Mouse (Mus musculus) MEL (cell line): ENCODE results near the gene Gm20481. TPM values are rescaled to one million over a fixed set of nuclear protein-coding genes. Genes with fewer than 3 reads are reported as not detected.

Experiments
- DNase-seq: peaks from one replicate; pipeline ENCODE4 v3.0.0; 2011; ENCODE audit warnings: low read depth, low spot score
- H3K27ac ChIP-seq: 2 replicates; pipeline ENCODE4 v1.5.1; 2012; ENCODE audit warnings: low read depth, mild to moderate bottlenecking, control low read depth, low read length, moderate library complexity; ENCODE audit not compliant: control insufficient read depth
- H3K27me3 ChIP-seq, 2 experiments: fragments of 150-350 bp in 1 of 2; sonication (generic) in 1 of 2; 2 replicates each; pipeline ENCODE4 v1.6.1; 2012; ENCODE audit warnings: low read length in 2 of 2, mild to moderate bottlenecking in 2 of 2, improper control_type of control experiment in 1 of 2, moderate library complexity in 1 of 2; ENCODE audit not compliant: insufficient read depth in 2 of 2, control insufficient read depth in 1 of 2
- H3K36me3 ChIP-seq, 2 experiments: 2 replicates each; pipeline ENCODE4 v1.6.1; 2012 to 2014; ENCODE audit warnings: low read length in 2 of 2, improper control_type of control experiment in 1 of 2, inconsistent platforms in 1 of 2, mild to moderate bottlenecking in 1 of 2; ENCODE audit not compliant: insufficient read depth in 2 of 2, control insufficient read depth in 1 of 2
- H3K4me1 ChIP-seq, 2 experiments: fragments of 150-350 bp in 1 of 2; sonication (generic) in 1 of 2; 2 replicates each; pipeline ENCODE4 v1.6.1; 2012; ENCODE audit warnings: low read length in 2 of 2, improper control_type of control experiment in 1 of 2, mild to moderate bottlenecking in 1 of 2; ENCODE audit not compliant: insufficient read depth in 2 of 2, control insufficient read depth in 1 of 2
- H3K4me3 ChIP-seq, 2 experiments: fragments of 150-350 bp in 1 of 2; sonication (generic) in 1 of 2; 2 replicates each; pipeline ENCODE4 v1.5.1; 2012; ENCODE audit warnings: low read depth in 2 of 2, low read length in 2 of 2, mild to moderate bottlenecking in 2 of 2, moderate library complexity in 2 of 2, control low read depth in 1 of 2, improper control_type of control experiment in 1 of 2; ENCODE audit not compliant: control insufficient read depth in 1 of 2, insufficient read depth in 1 of 2
- H3K79me2 ChIP-seq: 2 replicates; pipeline ENCODE4 v1.6.1; 2012; ENCODE audit warnings: mild to moderate bottlenecking, low read length, moderate library complexity; ENCODE audit not compliant: control insufficient read depth, poor library complexity, insufficient read depth
- H3K9ac ChIP-seq: 2 replicates; pipeline ENCODE4 v1.6.1; 2012; ENCODE audit warnings: low read depth, mild to moderate bottlenecking, control low read depth, low read length, moderate library complexity; ENCODE audit not compliant: control insufficient read depth, poor library complexity, severe bottlenecking
- H3K9me3 ChIP-seq: fragments of 150-350 bp; sonication (generic); replicated peaks from 2 replicates; pipeline ENCODE4 v1.6.1; 2012; ENCODE audit warnings: mild to moderate bottlenecking, low read length, improper control_type of control experiment, moderate library complexity; ENCODE audit not compliant: insufficient read depth
- BHLHE40 ChIP-seq: IDR thresholded peaks from 2 replicates; pipeline ENCODE4 v1.6.1; 2012; ENCODE audit warnings: low read depth, mild to moderate bottlenecking, inconsistent platforms, low read length, improper control_type of control experiment, borderline replicate concordance
- CHD2 ChIP-seq: IDR thresholded peaks from 2 replicates; pipeline ENCODE4 v1.6.1; 2011; ENCODE audit warnings: low read length, improper control_type of control experiment
- ELF1 ChIP-seq: IDR thresholded peaks from 2 replicates; pipeline ENCODE4 v1.6.1; 2014; ENCODE audit warnings: low read depth, mild to moderate bottlenecking, inconsistent platforms, low read length, improper control_type of control experiment, moderate library complexity
- ETS1 ChIP-seq: IDR thresholded peaks from 2 replicates; pipeline ENCODE4 v1.6.1; 2012; ENCODE audit warnings: low read depth, mild to moderate bottlenecking, inconsistent platforms, low read length, improper control_type of control experiment, moderate library complexity
- GATA1 ChIP-seq: IDR thresholded peaks from 2 replicates; pipeline ENCODE4 v1.6.1; 2011; ENCODE audit warnings: low read depth, low read length, improper control_type of control experiment
- HCFC1 ChIP-seq: IDR thresholded peaks from 2 replicates; pipeline ENCODE4 v1.6.1; 2012; ENCODE audit warnings: low read depth, mild to moderate bottlenecking, inconsistent platforms, low read length, improper control_type of control experiment, moderate library complexity
- MAX ChIP-seq: IDR thresholded peaks from 2 replicates; pipeline ENCODE4 v1.6.1; 2011; ENCODE audit warnings: low read length, improper control_type of control experiment
- MAZ ChIP-seq: IDR thresholded peaks from 2 replicates; pipeline ENCODE4 v1.6.1; 2012; ENCODE audit warnings: low read depth, mild to moderate bottlenecking, inconsistent platforms, low read length, improper control_type of control experiment
- MEF2A ChIP-seq: IDR thresholded peaks from 2 replicates; pipeline ENCODE4 v1.6.1; 2014; ENCODE audit warnings: low read depth, mild to moderate bottlenecking, inconsistent platforms, low read length, improper control_type of control experiment; ENCODE audit not compliant: poor library complexity, insufficient replicate concordance, severe bottlenecking; ENCODE audit errors: extremely low read depth
- MYC ChIP-seq: IDR thresholded peaks from 2 replicates; pipeline ENCODE4 v1.6.1; 2011; ENCODE audit warnings: low read depth, mild to moderate bottlenecking, low read length, improper control_type of control experiment, moderate library complexity
- NRF1 ChIP-seq: IDR thresholded peaks from 2 replicates; pipeline ENCODE4 v1.6.1; 2014; ENCODE audit warnings: low read depth, mild to moderate bottlenecking, inconsistent platforms, low read length, improper control_type of control experiment, moderate library complexity; ENCODE audit not compliant: poor library complexity, insufficient read depth, severe bottlenecking
- SIN3A ChIP-seq: IDR thresholded peaks from 2 replicates; pipeline ENCODE4 v1.6.1; 2012; ENCODE audit warnings: low read length, improper control_type of control experiment, inconsistent platforms
- TCF12 ChIP-seq: IDR thresholded peaks from 2 replicates; pipeline ENCODE4 v1.6.1; 2014; ENCODE audit warnings: low read depth, mild to moderate bottlenecking, inconsistent platforms, low read length, improper control_type of control experiment, moderate library complexity
- UBTF ChIP-seq: IDR thresholded peaks from 2 replicates; pipeline ENCODE4 v1.6.1; 2012; ENCODE audit warnings: low read depth, mild to moderate bottlenecking, inconsistent platforms, low read length, improper control_type of control experiment, moderate library complexity, borderline replicate concordance; ENCODE audit not compliant: insufficient read depth
- USF1 ChIP-seq: IDR thresholded peaks from 2 replicates; pipeline ENCODE4 v1.6.1; 2014; ENCODE audit warnings: low read depth, mild to moderate bottlenecking, inconsistent platforms, low read length, improper control_type of control experiment, moderate library complexity
- ZMIZ1 ChIP-seq: IDR thresholded peaks from 2 replicates; pipeline ENCODE4 v1.6.1; 2012; ENCODE audit warnings: low read depth, mild to moderate bottlenecking, inconsistent platforms, low read length, improper control_type of control experiment, moderate library complexity
- ZNF384 ChIP-seq: IDR thresholded peaks from 2 replicates; pipeline ENCODE4 v1.6.1; 2012; ENCODE audit warnings: low read depth, mild to moderate bottlenecking, inconsistent platforms, low read length, improper control_type of control experiment
- polyA plus RNA-seq, 2 experiments: library from polyadenylated mRNA; stranded (reverse) in 1 of 2; unstranded in 1 of 2; fragments of >175 nt in 1 of 2; fragments of >200 nt in 1 of 2; gene quantifications; 2 replicates each; pipeline versions ENCODE4 v1.2.1 to v1.2.4; 2012; ENCODE audit warnings: low replicate concordance in 2 of 2, low read depth in 1 of 2; ENCODE audit not compliant: insufficient read length in 2 of 2, insufficient read depth in 1 of 2, missing spikeins in 1 of 2
- total RNA-seq: library from RNA; depleted of rRNA; stranded (reverse); fragments of 300-350 nt; gene quantifications from 2 replicates; pipeline ENCODE4 v1.2.3, GENCODE M21; 2012

Gene Gm20481
- total and polyA plus RNA-seq, 3 experiments, result not detected

DNA sequence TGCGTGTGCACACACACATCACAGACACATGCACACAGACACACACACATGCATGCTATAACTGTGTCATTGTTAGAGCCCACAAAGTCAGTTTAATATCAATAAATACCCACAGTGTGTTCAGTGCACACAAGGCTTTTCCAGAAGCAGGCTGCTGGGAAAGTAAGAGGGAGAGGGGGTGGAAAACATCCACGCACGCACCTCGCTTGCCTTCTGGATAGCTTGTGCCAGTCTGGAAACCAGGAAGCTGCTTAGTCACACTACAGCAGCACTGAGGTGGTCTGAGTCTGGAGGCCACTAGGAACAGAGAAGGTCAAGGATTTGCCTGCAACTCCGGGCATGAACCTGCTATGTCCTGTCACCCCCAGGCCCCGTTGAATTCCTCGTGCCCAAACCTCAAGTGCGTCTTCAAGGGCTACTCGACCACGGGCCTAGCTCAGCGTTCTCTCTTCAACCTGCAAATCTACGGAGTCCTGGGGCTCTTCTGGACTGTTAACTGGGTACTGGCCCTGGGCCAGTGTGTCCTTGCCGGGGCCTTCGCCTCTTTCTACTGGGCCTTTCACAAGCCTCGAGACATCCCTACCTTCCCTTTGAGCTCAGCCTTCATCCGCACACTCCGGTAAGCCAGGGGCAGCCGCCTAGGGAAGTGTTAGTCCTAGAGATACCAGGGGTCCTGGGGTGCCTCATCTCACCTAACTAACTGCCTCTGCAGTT is 42.2 kb upstream of the Gm20481 start:
- Histone ChIP-seq H3K36me3 (peaks cover 0 to 6% of the 10 kb centered on the region in 2 experiments; a peak in 2 of 4 replicates), H3K79me2 (peaks cover 5% of the 10 kb centered on the region; the same call in 1 of the 2 replicates), H3K27ac (no peak overlapping the region), H3K9me3 (no peaks in the 10 kb centered on the region), H3K27me3 (no peaks in the 10 kb centered on the region), H3K9ac (no peak overlapping the region), H3K4me1 (peaks cover 5 to 14% of the 10 kb centered on the region in 2 experiments), H3K4me3 (no peak overlapping the region)
- TF ChIP-seq NRF1, result no peak
- no peak for TF ChIP-seq BHLHE40
- TF ChIP-seq ETS1, result no peak
- no peak for TF ChIP-seq ZNF384
- no peak for TF ChIP-seq UBTF
- no peak for TF ChIP-seq MAZ
- no peak for TF ChIP-seq GATA1
- no peak for TF ChIP-seq TCF12
- no peak for TF ChIP-seq MEF2A
- no peak for TF ChIP-seq MAX
- no peak for TF ChIP-seq MYC
- TF ChIP-seq ELF1, result no peak
- TF ChIP-seq ZMIZ1, result no peak
- TF ChIP-seq HCFC1, result no peak
- no peak for DNase-seq

DNA sequence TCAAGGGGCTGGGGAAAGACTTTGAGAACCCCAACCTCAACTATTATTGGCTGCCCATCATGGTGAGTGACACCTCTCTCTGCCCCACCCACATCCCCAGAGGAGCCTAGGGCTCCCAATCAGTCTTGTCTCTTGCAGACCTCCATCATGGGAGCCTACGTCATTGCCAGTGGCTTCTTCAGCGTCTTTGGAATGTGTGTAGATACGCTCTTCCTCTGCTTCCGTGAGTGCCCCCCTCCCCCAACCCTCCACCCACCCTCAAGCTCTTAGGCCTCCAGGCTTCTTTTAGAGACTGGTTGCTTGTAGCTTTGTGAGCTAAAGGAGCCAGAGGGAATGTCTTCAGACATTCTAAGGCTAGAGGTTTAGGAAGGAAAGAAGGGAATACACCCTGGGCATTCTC is 40.9 kb upstream of the Gm20481 start:
- Histone ChIP-seq H3K9ac (no peak overlapping the region), H3K4me1 (peaks cover 5 to 14% of the 10 kb centered on the region in 2 experiments), H3K4me3 (no peak overlapping the region)

More for the DNA sequence above, 40.9 kb upstream of the Gm20481 start:
- Histone ChIP-seq H3K36me3 (peaks cover 0 to 6% of the 10 kb centered on the region in 2 experiments; a peak in 2 of 4 replicates), H3K27ac (no peak overlapping the region), H3K79me2 (peaks cover 5% of the 10 kb centered on the region; the same call in 1 of the 2 replicates), H3K27me3 (no peaks in the 10 kb centered on the region), H3K9me3 (no peaks in the 10 kb centered on the region)
- DNase-seq, result no peak
- no peak for TF ChIP-seq ZMIZ1
- no peak for TF ChIP-seq USF1
- no peak for TF ChIP-seq SIN3A
- no peak for TF ChIP-seq GATA1
- TF ChIP-seq UBTF, result no peak
- TF ChIP-seq CHD2, result no peak
